Mouse (Mus musculus) E14TG2a.4 (cell line): Measurements from ENCODE around the gene Lrrc2.

Experiments
- CTCF ChIP-seq: conservative IDR thresholded peaks from 2 replicates; pipeline ENCODE4 v1.5.1; 2014; ENCODE audit warnings: low read length
- NANOG ChIP-seq: IDR thresholded peaks from 2 replicates; pipeline ENCODE4 v1.6.1; 2014; ENCODE audit warnings: borderline replicate concordance, low read length, mixed read lengths
- POU5F1 ChIP-seq: IDR thresholded peaks from 2 replicates; pipeline ENCODE4 v1.6.1; 2014; ENCODE audit warnings: low read length, borderline replicate concordance

GRCm38 (mm10) chr9:110950109-110950508 lies 1.2 kb upstream of the Lrrc2 start:
- TF ChIP-seq CTCF (no peak), NANOG (no peak), POU5F1 (no peak)
